Mouse (Mus musculus) MEL (cell line): Measurements from ENCODE around the gene Pcsk5. TPM values are rescaled to one million over a fixed set of nuclear protein-coding genes. Genes with fewer than 3 reads are reported as not detected.

Experiments used
- DNase-seq: peaks from one replicate; pipeline ENCODE4 v3.0.0; 2011; ENCODE audit warnings: low read depth, low spot score
- H3K27ac ChIP-seq: 2 replicates; pipeline ENCODE4 v1.5.1; 2012; ENCODE audit warnings: low read depth, mild to moderate bottlenecking, control low read depth, low read length, moderate library complexity; ENCODE audit not compliant: control insufficient read depth
- H3K27me3 ChIP-seq, 2 experiments: fragments of 150-350 bp in 1 of 2; sonication (generic) in 1 of 2; 2 replicates each; pipeline ENCODE4 v1.6.1; 2012; ENCODE audit warnings: low read length in 2 of 2, mild to moderate bottlenecking in 2 of 2, improper control_type of control experiment in 1 of 2, moderate library complexity in 1 of 2; ENCODE audit not compliant: insufficient read depth in 2 of 2, control insufficient read depth in 1 of 2
- H3K36me3 ChIP-seq, 2 experiments: 2 replicates each; pipeline ENCODE4 v1.6.1; 2012 to 2014; ENCODE audit warnings: low read length in 2 of 2, improper control_type of control experiment in 1 of 2, inconsistent platforms in 1 of 2, mild to moderate bottlenecking in 1 of 2; ENCODE audit not compliant: insufficient read depth in 2 of 2, control insufficient read depth in 1 of 2
- H3K4me1 ChIP-seq, 2 experiments: fragments of 150-350 bp in 1 of 2; sonication (generic) in 1 of 2; 2 replicates each; pipeline ENCODE4 v1.6.1; 2012; ENCODE audit warnings: low read length in 2 of 2, improper control_type of control experiment in 1 of 2, mild to moderate bottlenecking in 1 of 2; ENCODE audit not compliant: insufficient read depth in 2 of 2, control insufficient read depth in 1 of 2
- H3K4me3 ChIP-seq, 2 experiments: fragments of 150-350 bp in 1 of 2; sonication (generic) in 1 of 2; 2 replicates each; pipeline ENCODE4 v1.5.1; 2012; ENCODE audit warnings: low read depth in 2 of 2, low read length in 2 of 2, mild to moderate bottlenecking in 2 of 2, moderate library complexity in 2 of 2, control low read depth in 1 of 2, improper control_type of control experiment in 1 of 2; ENCODE audit not compliant: control insufficient read depth in 1 of 2, insufficient read depth in 1 of 2
- H3K79me2 ChIP-seq: 2 replicates; pipeline ENCODE4 v1.6.1; 2012; ENCODE audit warnings: mild to moderate bottlenecking, low read length, moderate library complexity; ENCODE audit not compliant: control insufficient read depth, poor library complexity, insufficient read depth
- H3K9ac ChIP-seq: 2 replicates; pipeline ENCODE4 v1.6.1; 2012; ENCODE audit warnings: low read depth, mild to moderate bottlenecking, control low read depth, low read length, moderate library complexity; ENCODE audit not compliant: control insufficient read depth, poor library complexity, severe bottlenecking
- H3K9me3 ChIP-seq: fragments of 150-350 bp; sonication (generic); replicated peaks from 2 replicates; pipeline ENCODE4 v1.6.1; 2012; ENCODE audit warnings: mild to moderate bottlenecking, low read length, improper control_type of control experiment, moderate library complexity; ENCODE audit not compliant: insufficient read depth
- BHLHE40 ChIP-seq: IDR thresholded peaks from 2 replicates; pipeline ENCODE4 v1.6.1; 2012; ENCODE audit warnings: low read depth, mild to moderate bottlenecking, inconsistent platforms, low read length, improper control_type of control experiment, borderline replicate concordance
- CHD1 ChIP-seq: IDR thresholded peaks from 2 replicates; pipeline ENCODE4 v1.6.1; 2012; ENCODE audit warnings: low read depth, mild to moderate bottlenecking, inconsistent platforms, low read length, improper control_type of control experiment
- E2F4 ChIP-seq: IDR thresholded peaks from 2 replicates; pipeline ENCODE4 v1.6.1; 2011; ENCODE audit warnings: low read depth, low read length, improper control_type of control experiment, borderline replicate concordance
- ELF1 ChIP-seq: IDR thresholded peaks from 2 replicates; pipeline ENCODE4 v1.6.1; 2014; ENCODE audit warnings: low read depth, mild to moderate bottlenecking, inconsistent platforms, low read length, improper control_type of control experiment, moderate library complexity
- EP300 ChIP-seq, 2 experiments: IDR thresholded peaks; 2 replicates each; pipeline ENCODE4 v1.6.1; 2011; ENCODE audit warnings: improper control_type of control experiment in 2 of 2, low read length in 2 of 2, low read depth in 1 of 2, mild to moderate bottlenecking in 1 of 2
- ETS1 ChIP-seq: IDR thresholded peaks from 2 replicates; pipeline ENCODE4 v1.6.1; 2012; ENCODE audit warnings: low read depth, mild to moderate bottlenecking, inconsistent platforms, low read length, improper control_type of control experiment, moderate library complexity
- GABPA ChIP-seq: IDR thresholded peaks from 2 replicates; pipeline ENCODE4 v1.6.1; 2012; ENCODE audit warnings: low read depth, mild to moderate bottlenecking, inconsistent platforms, low read length, improper control_type of control experiment, moderate library complexity
- GATA1 ChIP-seq: IDR thresholded peaks from 2 replicates; pipeline ENCODE4 v1.6.1; 2011; ENCODE audit warnings: low read depth, low read length, improper control_type of control experiment
- JUND ChIP-seq: IDR thresholded peaks from 2 replicates; pipeline ENCODE4 v1.6.1; 2011; ENCODE audit warnings: low read depth, mild to moderate bottlenecking, improper control_type of control experiment, low read length
- KAT2A ChIP-seq: conservative IDR thresholded peaks from 2 replicates; pipeline ENCODE4 v1.6.1; 2012; ENCODE audit warnings: low read depth, low read length, improper control_type of control experiment, inconsistent platforms
- MAFK ChIP-seq: IDR thresholded peaks from 2 replicates; pipeline ENCODE4 v1.6.1; 2011; ENCODE audit warnings: low read depth, mild to moderate bottlenecking, low read length, improper control_type of control experiment, borderline replicate concordance
- MAZ ChIP-seq: IDR thresholded peaks from 2 replicates; pipeline ENCODE4 v1.6.1; 2012; ENCODE audit warnings: low read depth, mild to moderate bottlenecking, inconsistent platforms, low read length, improper control_type of control experiment
- MEF2A ChIP-seq: IDR thresholded peaks from 2 replicates; pipeline ENCODE4 v1.6.1; 2014; ENCODE audit warnings: low read depth, mild to moderate bottlenecking, inconsistent platforms, low read length, improper control_type of control experiment; ENCODE audit not compliant: poor library complexity, insufficient replicate concordance, severe bottlenecking; ENCODE audit errors: extremely low read depth
- MYB ChIP-seq: IDR thresholded peaks from 2 replicates; pipeline ENCODE4 v1.6.1; 2011; ENCODE audit warnings: mild to moderate bottlenecking, low read depth, low read length, improper control_type of control experiment
- MYC ChIP-seq: IDR thresholded peaks from 2 replicates; pipeline ENCODE4 v1.6.1; 2011; ENCODE audit warnings: low read depth, mild to moderate bottlenecking, low read length, improper control_type of control experiment, moderate library complexity
- NELFE ChIP-seq: IDR thresholded peaks from 2 replicates; pipeline ENCODE4 v1.6.1; 2011; ENCODE audit warnings: low read depth, low read length, improper control_type of control experiment
- NRF1 ChIP-seq: IDR thresholded peaks from 2 replicates; pipeline ENCODE4 v1.6.1; 2014; ENCODE audit warnings: low read depth, mild to moderate bottlenecking, inconsistent platforms, low read length, improper control_type of control experiment, moderate library complexity; ENCODE audit not compliant: poor library complexity, insufficient read depth, severe bottlenecking
- POLR2AphosphoS2 ChIP-seq: IDR thresholded peaks from 2 replicates; pipeline ENCODE4 v1.6.1; 2011; ENCODE audit warnings: low read length, improper control_type of control experiment
- RCOR1 ChIP-seq: IDR thresholded peaks from 2 replicates; pipeline ENCODE4 v1.6.1; 2012; ENCODE audit warnings: low read depth, mild to moderate bottlenecking, inconsistent platforms, low read length, improper control_type of control experiment
- SIN3A ChIP-seq: IDR thresholded peaks from 2 replicates; pipeline ENCODE4 v1.6.1; 2012; ENCODE audit warnings: low read length, improper control_type of control experiment, inconsistent platforms
- TBP ChIP-seq: IDR thresholded peaks from 2 replicates; pipeline ENCODE4 v1.8.0; 2011; ENCODE audit warnings: low read depth, low read length, improper control_type of control experiment
- UBTF ChIP-seq: IDR thresholded peaks from 2 replicates; pipeline ENCODE4 v1.6.1; 2012; ENCODE audit warnings: low read depth, mild to moderate bottlenecking, inconsistent platforms, low read length, improper control_type of control experiment, moderate library complexity, borderline replicate concordance; ENCODE audit not compliant: insufficient read depth
- ZC3H11A ChIP-seq: IDR thresholded peaks from 2 replicates; pipeline ENCODE4 v1.6.1; 2012; ENCODE audit warnings: low read depth, mild to moderate bottlenecking, inconsistent platforms, low read length, improper control_type of control experiment
- polyA plus RNA-seq, 2 experiments: library from polyadenylated mRNA; stranded (reverse) in 1 of 2; unstranded in 1 of 2; fragments of >175 nt in 1 of 2; fragments of >200 nt in 1 of 2; gene quantifications; 2 replicates each; pipeline versions ENCODE4 v1.2.1 to v1.2.4; 2012; ENCODE audit warnings: low replicate concordance in 2 of 2, low read depth in 1 of 2; ENCODE audit not compliant: insufficient read length in 2 of 2, insufficient read depth in 1 of 2, missing spikeins in 1 of 2
- total RNA-seq: library from RNA; depleted of rRNA; stranded (reverse); fragments of 300-350 nt; gene quantifications from 2 replicates; pipeline ENCODE4 v1.2.3, GENCODE M21; 2012

The Pcsk5 gene
- total and polyA plus RNA-seq, 3 experiments = not detected

DNA sequence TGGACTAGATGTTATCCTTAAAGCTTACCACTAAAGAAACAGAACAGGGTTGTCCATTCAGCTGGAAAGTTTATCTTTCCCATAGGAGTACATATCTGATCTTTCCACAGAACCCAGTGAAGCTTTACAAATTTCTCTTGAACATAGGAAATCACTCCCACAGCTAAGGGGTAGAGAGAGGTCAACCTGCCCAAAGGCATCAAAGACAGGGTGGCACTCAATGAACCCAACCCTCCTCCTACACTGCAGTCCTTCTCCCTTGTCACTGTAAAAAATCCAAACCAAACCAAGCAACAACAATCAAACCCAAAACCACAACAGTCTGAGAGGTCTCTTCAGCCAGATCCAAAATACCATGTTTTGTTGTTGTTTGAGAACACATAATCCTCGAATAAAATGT lies 311.9 kb downstream of the Pcsk5 start:
- no peak overlapping the region for H3K9ac ChIP-seq
- H3K36me3 ChIP-seq = no peaks in the 10 kb centered on the region
- no peaks in the 10 kb centered on the region for H3K27me3 ChIP-seq
- H3K4me3 ChIP-seq = no peak overlapping the region
- no peak overlapping the region for H3K27ac ChIP-seq
- no peaks in the 10 kb centered on the region for H3K4me1 ChIP-seq
- TF ChIP-seq EP300 (IDR thresholded peaks at IDR 0.05; ENCODE audit: low read depth in 1 of 2, low read length in 2 of 2) (no peak), SIN3A (no peak), MAZ (no peak), MYB (no peak), NELFE (no peak), TBP (no peak)
- no peak for DNase-seq
- H3K79me2 ChIP-seq = no peaks in the 10 kb centered on the region
- H3K9me3 ChIP-seq = no peaks in the 10 kb centered on the region

DNA sequence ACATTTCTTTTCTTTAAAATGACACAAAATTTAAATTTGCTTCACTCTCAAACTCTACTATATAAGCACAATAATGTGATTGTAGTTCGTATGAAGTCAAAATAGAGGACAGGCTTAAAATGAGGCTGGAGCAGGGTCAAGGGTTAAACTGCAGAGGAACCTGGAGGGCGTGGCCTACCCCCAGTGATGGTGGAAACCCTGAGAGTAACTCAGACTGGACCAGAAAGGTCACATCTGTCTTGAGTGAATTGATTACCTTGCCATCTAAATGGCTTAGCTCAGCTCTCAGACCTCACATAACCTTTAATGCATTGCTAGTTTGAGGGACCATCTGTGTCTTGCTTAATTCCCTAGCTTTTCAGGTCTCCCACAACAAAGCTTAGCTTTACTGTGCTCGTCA lies 323.0 kb downstream of the Pcsk5 start:
- no peak overlapping the region for H3K9ac ChIP-seq
- H3K27ac ChIP-seq = no peak overlapping the region
- no peaks in the 10 kb centered on the region for H3K9me3 ChIP-seq
- no peak for DNase-seq
- no peaks in the 10 kb centered on the region for H3K4me1 ChIP-seq
- H3K4me3 ChIP-seq = no peak overlapping the region
- TF ChIP-seq POLR2AphosphoS2 (no peak), NELFE (no peak), UBTF (no peak), MYC (no peak), JUND (no peak), MYB (no peak), ELF1 (no peak), ZC3H11A (no peak), ETS1 (no peak), KAT2A (no peak), E2F4 (no peak), RCOR1 (no peak), GATA1 (no peak), CHD1 (no peak), MAFK (no peak), BHLHE40 (no peak), NRF1 (no peak), GABPA (no peak), MEF2A (no peak)
- H3K36me3 ChIP-seq = no peaks in the 10 kb centered on the region
- H3K27me3 ChIP-seq = no peaks in the 10 kb centered on the region
- no peaks in the 10 kb centered on the region for H3K79me2 ChIP-seq
